Mouse (Mus musculus) liver, postnatal 0 days (tissue): ENCODE results near the gene Esrrg. TPM values are rescaled to one million over a fixed set of nuclear protein-coding genes. Genes with fewer than 3 reads are reported as not detected.

Experiments used
- ATAC-seq: fragments of 200-750 bp; cut with Nextera tagmentation; 2 replicates; pipeline ENCODE4 v1.8.0; 2017; ENCODE audit warnings: mild to moderate bottlenecking, moderate library complexity
- DNase-seq: peaks from one replicate; pipeline ENCODE4 v3.0.0-alpha.2; 2016
- H3K27ac ChIP-seq: fragments of 300-500 bp; sonication (generic); 2 replicates; pipeline ENCODE4 v1.5.1; 2014; ENCODE audit warnings: antibody characterized with exemption, moderate library complexity, mild to moderate bottlenecking, low read depth
- H3K27me3 ChIP-seq: fragments of 300-500 bp; sonication (generic); 2 replicates; pipeline ENCODE4 v1.6.1; 2014; ENCODE audit warnings: low read length, control low read depth, mixed read lengths; ENCODE audit not compliant: insufficient read depth
- H3K36me3 ChIP-seq: fragments of 300-500 bp; sonication (generic); replicated peaks from 2 replicates; pipeline ENCODE4 v1.6.1; 2014; ENCODE audit warnings: mild to moderate bottlenecking, control low read depth, low read length, moderate library complexity, mixed read lengths; ENCODE audit not compliant: insufficient read depth
- H3K4me1 ChIP-seq: fragments of 300-500 bp; sonication (generic); 2 replicates; pipeline ENCODE4 v1.6.1; 2014; ENCODE audit warnings: antibody characterized with exemption, mild to moderate bottlenecking, control low read depth; ENCODE audit not compliant: insufficient read depth
- H3K4me2 ChIP-seq: fragments of 300-500 bp; sonication (generic); 2 replicates; pipeline ENCODE4 v1.6.1; 2014; ENCODE audit warnings: low read depth, mild to moderate bottlenecking, low read length, moderate library complexity, mixed read lengths
- H3K4me3 ChIP-seq: fragments of 300-500 bp; sonication (generic); 2 replicates; pipeline ENCODE4 v1.5.1; 2014; ENCODE audit warnings: low read depth, low read length
- H3K9ac ChIP-seq: fragments of 300-500 bp; sonication (generic); replicated peaks from 2 replicates; pipeline ENCODE4 v1.6.1; 2014; ENCODE audit warnings: mild to moderate bottlenecking, moderate library complexity
- H3K9me3 ChIP-seq: fragments of 300-500 bp; sonication (generic); 2 replicates; pipeline ENCODE4 v1.6.1; 2016; ENCODE audit warnings: mild to moderate bottlenecking, control low read depth, low read length, mixed read lengths
- CTCF ChIP-seq: sonication (generic); IDR thresholded peaks from 2 replicates; pipeline ENCODE4 v1.5.1; 2016; ENCODE audit warnings: antibody characterized with exemption, low read depth
- EP300 ChIP-seq: IDR thresholded peaks from 2 replicates; pipeline ENCODE4 v1.6.1; 2016; ENCODE audit warnings: antibody characterized with exemption, low read depth, mild to moderate bottlenecking
- WGBS: fragments of 180-500 bp; shearing (Covaris S2); extraction: QIAGEN DNeasy Blood & Tissue Kit; methylation state at CpG from one replicate; pipeline ENCODE4 v1.1.7; 2014; ENCODE audit not compliant: insufficient replicate concordance; 5-methylcytosine and 5-hydroxymethylcytosine counted together
- polyA plus RNA-seq: library from polyadenylated mRNA; unstranded; fragments of >200 nt; fragmentation: Nextera tagmentation; extraction: Ambion mirVana; gene quantifications from 2 replicates; pipeline ENCODE4 v1.2.1, GENCODE M21; 2015

Esrrg gene
- polyA plus RNA-seq, 1 experiment from 2014 or later, result 0.11 TPM

- Histone ChIP-seq H3K9me3 (no peaks in the 10 kb centered on the region), H3K9ac (no peak overlapping the region), H3K27me3 (no peaks in the 10 kb centered on the region), H3K4me2 (no peak overlapping the region), H3K4me3 (no peak overlapping the region), H3K27ac (no peak overlapping the region), H3K4me1 (no peaks in the 10 kb centered on the region), H3K36me3 (no peaks in the 10 kb centered on the region)
- DNase-seq (no peak), ATAC-seq (no peak)
- TF ChIP-seq EP300 (no peak), CTCF (no peak)
- 77% methylated on average over 11 of the region's 11 CpGs for WGBS
Measured at GRCm38 (mm10) chr1:188077561-188078195, 469.1 kb downstream of the Esrrg start.

DNA sequence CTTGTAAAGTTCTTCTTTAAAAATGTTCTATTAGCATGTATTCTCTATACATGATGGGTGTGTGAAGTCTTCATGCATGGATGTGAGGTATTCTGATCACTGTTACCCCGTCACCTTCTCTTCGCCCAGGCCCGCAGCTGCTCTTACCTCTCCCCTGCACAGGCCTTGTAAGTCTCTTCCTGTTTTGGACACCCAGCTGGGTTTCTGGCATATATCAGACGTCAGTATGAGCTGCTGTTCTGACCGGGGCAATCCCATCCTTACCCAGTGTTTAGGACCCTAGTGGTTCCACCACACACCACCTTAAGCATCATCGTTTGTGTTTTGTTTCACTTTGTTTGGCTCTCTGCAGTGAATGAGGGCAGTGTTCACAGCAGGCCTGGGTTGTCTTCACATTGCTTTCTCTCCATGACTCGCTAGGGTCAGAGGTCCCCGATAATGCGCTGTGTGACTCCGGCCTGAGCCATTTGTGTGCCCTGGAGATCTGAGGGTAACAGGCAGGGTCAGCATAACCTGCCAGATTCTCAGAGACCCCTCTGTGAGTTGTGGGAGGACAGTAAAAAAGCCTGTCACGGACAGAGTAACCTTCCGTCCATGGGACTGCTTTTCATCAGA lies 471.8 kb downstream of the Esrrg start:
- ATAC-seq, result no peak
- Histone ChIP-seq H3K9me3 (no peaks in the 10 kb centered on the region), H3K4me1 (no peaks in the 10 kb centered on the region), H3K4me2 (no peak overlapping the region), H3K4me3 (no peak overlapping the region), H3K9ac (no peak overlapping the region), H3K27ac (no peak overlapping the region), H3K27me3 (no peaks in the 10 kb centered on the region), H3K36me3 (no peaks in the 10 kb centered on the region)
- no peak for DNase-seq
- WGBS, result 58% methylated on average over 12 of the region's 12 CpGs
- no peak for TF ChIP-seq EP300
- no peak for TF ChIP-seq CTCF

- WGBS, result 68% methylated on average over 18 of the region's 18 CpGs
- no peak overlapping the region for H3K27ac ChIP-seq
- H3K27me3 ChIP-seq, result no peaks in the 10 kb centered on the region
- TF ChIP-seq EP300 (no peak), CTCF (no peak)
- H3K4me2 ChIP-seq, result no peak overlapping the region
- no peaks in the 10 kb centered on the region for H3K4me1 ChIP-seq
- H3K9me3 ChIP-seq, result no peaks in the 10 kb centered on the region
- H3K36me3 ChIP-seq, result no peaks in the 10 kb centered on the region
- H3K9ac ChIP-seq, result no peak overlapping the region
- no peak for ATAC-seq
- no peak for DNase-seq
- H3K4me3 ChIP-seq, result no peak overlapping the region
Measured at GRCm38 (mm10) chr1:188082665-188083640, 474.4 kb downstream of the Esrrg start.

- no peaks in the 10 kb centered on the region for H3K36me3 ChIP-seq
- ATAC-seq (no peak), DNase-seq (no peak)
- TF ChIP-seq CTCF, result no peak
- no peak for TF ChIP-seq EP300
- H3K27me3 ChIP-seq, result no peaks in the 10 kb centered on the region
- WGBS, result 76% methylated on average over 13 of the region's 13 CpGs
- H3K27ac ChIP-seq, result no peak overlapping the region
- H3K9ac ChIP-seq, result no peak overlapping the region
- H3K4me2 ChIP-seq, result no peak overlapping the region
- H3K4me3 ChIP-seq, result no peak overlapping the region
- H3K4me1 ChIP-seq, result no peaks in the 10 kb centered on the region
- H3K9me3 ChIP-seq, result no peaks in the 10 kb centered on the region
Measured at GRCm38 (mm10) chr1:188085116-188085879, 476.7 kb downstream of the Esrrg start.

GRCm38 (mm10) chr1:188093724-188094123 lies 485.1 kb downstream of the Esrrg start:
- WGBS, result 65% methylated on average over 3 of the region's 3 CpGs
- H3K4me3 ChIP-seq, result no peak overlapping the region
- no peaks in the 10 kb centered on the region for H3K27me3 ChIP-seq
- no peak for ATAC-seq
- no peak for DNase-seq
- no peak overlapping the region for H3K4me2 ChIP-seq
- H3K4me1 ChIP-seq, result no peaks in the 10 kb centered on the region
- H3K9me3 ChIP-seq, result no peaks in the 10 kb centered on the region
- TF ChIP-seq EP300, result no peak
- no peak for TF ChIP-seq CTCF
- no peak overlapping the region for H3K27ac ChIP-seq
- no peak overlapping the region for H3K9ac ChIP-seq
- H3K36me3 ChIP-seq, result no peaks in the 10 kb centered on the region
